ENCODE assay signal across 26 mouse cellular contexts in the genomic region with DNA sequence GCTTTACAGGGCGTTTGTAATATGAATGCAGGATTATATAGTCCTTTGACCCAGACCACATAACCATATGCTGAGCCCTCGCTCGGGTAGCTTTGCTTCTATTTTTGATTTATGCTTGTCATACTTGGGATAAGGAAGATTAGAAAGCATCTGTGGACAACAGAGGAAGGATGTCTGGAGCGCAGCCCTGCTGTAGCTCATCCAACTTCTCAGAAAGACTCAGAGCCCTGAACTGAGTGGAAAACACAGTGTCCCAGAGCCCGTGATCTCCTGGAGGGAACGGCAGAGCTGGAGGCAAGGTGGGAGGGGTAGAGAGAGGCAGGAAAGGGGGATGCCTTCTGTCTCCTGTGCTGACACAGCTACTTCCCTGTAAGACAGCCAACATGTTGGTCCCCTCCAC. TPM values are rescaled to one million over a fixed set of nuclear protein-coding genes. Genes with fewer than 3 reads are reported as not detected.
A peak's percentile ranks its signal among the peaks of the same experiment; 100 is the strongest.
DNase-seq lines count a peak whose midpoint lies in the region; ATAC-seq and TF ChIP-seq lines count a peak whose summit lies in the region.
"Had no signal": no experiment of that assay in that cellular context is flagged by ENCODE, and none has a peak within 500 bp of the region (broad histone marks: within the 10 kb centered on the region; RNA-seq: fewer than 3 reads in every experiment).

No protein-coding gene starts in this region.

- H3K27ac ChIP-seq in lung, embryonic 14.5 days (ENCODE audit: low read depth), result 0 out of 2 replicates have a peak overlapping the region, but pooled peaks have one; percentile 22
- peak overlapping the region; percentile 36 to 46; a peak in 3 of 4 replicates for H3K27ac ChIP-seq in heart, embryonic 14.5 days (replicated peaks in 1 of 2; ENCODE audit: control insufficient read depth in 1 of 2, insufficient read depth in 1 of 2, low read depth in 2 of 2, low read length in 2 of 2)
- peak overlapping the region; percentile 21; the same call in 1 of the 2 replicates for H3K27ac ChIP-seq in limb, embryonic 10.5 days
- H3K27ac ChIP-seq: embryonic facial prominence, embryonic 13.5 days; forebrain, embryonic 15.5 days; gastrocnemius, adult 2 months; hindbrain, embryonic 14.5 days; kidney, embryonic 15.5 days; limb, embryonic 12.5 days; liver, embryonic 13.5 days; neural tube, embryonic 15.5 days had no signal

- peaks cover 25% of the 10 kb centered on the region for H3K4me1 ChIP-seq in lung, embryonic 14.5 days (ENCODE audit: insufficient read depth)
- H3K4me1 ChIP-seq in heart, embryonic 14.5 days (ENCODE audit: control insufficient read depth in 2 of 2, insufficient read depth in 2 of 2, low read length in 2 of 2), result peaks cover 29 to 36% of the 10 kb centered on the region in 2 experiments
- peaks cover 18% of the 10 kb centered on the region for H3K4me1 ChIP-seq in limb, embryonic 10.5 days
- H3K4me1 ChIP-seq: liver, embryonic 13.5 days; neural tube, embryonic 15.5 days had no signal

- 27% methylated on average over 6 of the region's 6 CpGs for WGBS in lung, embryonic 14.5 days
- WGBS in heart, embryonic 14.5 days, result 15% methylated on average over 6 of the region's 6 CpGs
- WGBS in limb, embryonic 10.5 days, result 84% methylated on average over 6 of the region's 6 CpGs

- no peaks in the 10 kb centered on the region for H3K9me3 ChIP-seq in lung, embryonic 14.5 days (ENCODE audit: low read depth, low read length)
- H3K9me3 ChIP-seq in heart, embryonic 14.5 days (ENCODE audit: control insufficient read depth, low read length), result 0 out of 2 replicates have a peak, but pooled peaks cover 2% of the 10 kb centered on the region
- no peaks in the 10 kb centered on the region for H3K9me3 ChIP-seq in limb, embryonic 10.5 days (replicated peaks)
- H3K9me3 ChIP-seq: embryonic facial prominence, embryonic 13.5 days; forebrain, embryonic 15.5 days; kidney, embryonic 15.5 days; limb, embryonic 12.5 days; liver, embryonic 13.5 days; neural tube, embryonic 15.5 days had no signal

- H3K36me3 ChIP-seq in lung, embryonic 14.5 days (ENCODE audit: insufficient read depth), result no peaks in the 10 kb centered on the region
- no peaks in the 10 kb centered on the region for H3K36me3 ChIP-seq in heart, embryonic 14.5 days (ENCODE audit: control insufficient read depth, insufficient read depth, low read length)
- H3K36me3 ChIP-seq in limb, embryonic 10.5 days, result no peaks in the 10 kb centered on the region
- H3K36me3 ChIP-seq: embryonic facial prominence, embryonic 13.5 days; forebrain, embryonic 15.5 days; kidney, embryonic 15.5 days; limb, embryonic 12.5 days; liver, embryonic 13.5 days; neural tube, embryonic 15.5 days had no signal

- TF ChIP-seq CTCF in lung, embryonic 14.5 days (IDR thresholded peaks at IDR 0.05; ENCODE audit: low read depth), result no peak

- 0 out of 2 replicates have a peak, but pooled peaks have one; percentile 41 for ATAC-seq in frontal cortex, adult (ENCODE audit: low TSS enrichment)
- no peak for ATAC-seq in lung, embryonic 14.5 days (ENCODE audit: insufficient read depth)
- no peak for ATAC-seq in heart, embryonic 14.5 days (ENCODE audit: insufficient number of reproducible peaks, insufficient read depth, low FRiP score, low read depth)
- ATAC-seq: CD4-positive, CD25-positive, alpha-beta regulatory T cell, adult 4 months; forebrain, embryonic 15.5 days; midbrain, embryonic 16.5 days; Patski had no signal

- H3K4me2 ChIP-seq in lung, embryonic 14.5 days, result no peak overlapping the region
- H3K4me2 ChIP-seq in heart, embryonic 14.5 days (ENCODE audit: low read length), result peak overlapping the region; percentile 7; the same call in 1 of the 2 replicates
- H3K4me2 ChIP-seq: embryonic facial prominence, embryonic 13.5 days; forebrain, embryonic 15.5 days; hindbrain, embryonic 14.5 days; kidney, embryonic 15.5 days; limb, embryonic 12.5 days; liver, embryonic 13.5 days; neural tube, embryonic 15.5 days had no signal

- H3K4me3 ChIP-seq in lung, embryonic 14.5 days (ENCODE audit: low read depth, low read length), result no peak overlapping the region
- no peak overlapping the region for H3K4me3 ChIP-seq in heart, embryonic 14.5 days (ENCODE audit: control insufficient read depth in 1 of 2, insufficient read depth in 1 of 2, low read depth in 1 of 2, low read length in 2 of 2)
- H3K4me3 ChIP-seq in limb, embryonic 10.5 days, result no peak overlapping the region
- H3K4me3 ChIP-seq: embryonic facial prominence, embryonic 13.5 days; forebrain, embryonic 15.5 days; gastrocnemius, adult 2 months; kidney, embryonic 15.5 days; limb, embryonic 12.5 days; liver, embryonic 13.5 days; neural tube, embryonic 15.5 days had no signal

- no peak overlapping the region for H3K9ac ChIP-seq in lung, embryonic 14.5 days
- peak overlapping the region; percentile 1; the same call in 1 of the 2 replicates for H3K9ac ChIP-seq in heart, embryonic 14.5 days (ENCODE audit: low read length)
- H3K9ac ChIP-seq: embryonic facial prominence, embryonic 13.5 days; forebrain, embryonic 15.5 days; hindbrain, embryonic 14.5 days; kidney, embryonic 15.5 days; limb, embryonic 12.5 days; liver, embryonic 13.5 days; neural tube, embryonic 15.5 days had no signal

- H3K27me3 ChIP-seq in lung, embryonic 14.5 days (ENCODE audit: insufficient read depth, low read length), result no peaks in the 10 kb centered on the region
- no peaks in the 10 kb centered on the region for H3K27me3 ChIP-seq in heart, embryonic 14.5 days (ENCODE audit: control insufficient read depth, insufficient read depth, low read length)
- no peaks in the 10 kb centered on the region for H3K27me3 ChIP-seq in limb, embryonic 10.5 days (ENCODE audit: low read depth, poor library complexity, severe bottlenecking)
- H3K27me3 ChIP-seq: embryonic facial prominence, embryonic 13.5 days; forebrain, embryonic 15.5 days; kidney, embryonic 15.5 days; limb, embryonic 12.5 days; liver, embryonic 13.5 days; neural tube, embryonic 15.5 days; Patski had no signal

- no peak for DNase-seq in frontal cortex, adult 2 months (ENCODE audit: extremely low spot score in 1 of 2, low spot score in 1 of 2)
- DNase-seq in lung, embryonic 14.5 days, result peak; percentile 39
- DNase-seq in lung, adult 18-20 months, result no peak
- no peak for DNase-seq in limb, embryonic 10.5 days (ENCODE audit: low spot score)
- no peak for DNase-seq in ovary, postnatal 36 days (ENCODE audit: low spot score)
- no peak for DNase-seq in gastrocnemius, adult 18-20 months (ENCODE audit: low spot score)
- DNase-seq: adrenal gland, adult 8-10 months; cerebellum, adult 9-11 months; gastrocnemius, adult 2 months; kidney, postnatal 4 days; liver, embryonic 13.5 days; lung, postnatal 14 days; right cerebral cortex, postnatal 4 days; thymus, postnatal 25 days had no signal

RNA-seq across cellular contexts. Expression of a gene that starts 33.7 kb away (rescaled TPM):
- polyA plus RNA-seq in frontal cortex, adult 2 months (2012; rRNA removed), result 6.1 and 7.9 TPM in 2 replicates
- 56.2 and 57.2 TPM in 2 replicates for polyA plus RNA-seq in lung, embryonic 14.5 days (2014; fragmentation: Nextera tagmentation; extraction: Ambion mirVana)
- 59.6 and 66.0 TPM in 2 replicates for polyA plus RNA-seq in heart, embryonic 14.5 days (2014; fragmentation: Nextera tagmentation; extraction: Ambion mirVana)
- polyA plus RNA-seq in limb, embryonic 10.5 days (2016; fragmentation: Nextera tagmentation; extraction: Ambion mirVana), result 24.6 and 39.4 TPM in 2 replicates
- 1 to 10 TPM; 2.8 to 4.8 TPM for total RNA-seq in gastrocnemius, adult 18-20 months (2021)
- total RNA-seq: megakaryocyte, adult 5-6 weeks had no signal
